In genomic region chr6:54721252-54721635, GRCm38 (mm10) we compare ENCODE assay signal across 13 mouse cellular contexts. TPM values are rescaled to one million over a fixed set of nuclear protein-coding genes. Genes with fewer than 3 reads are reported as not detected.
DNase-seq lines count a peak whose midpoint lies in the region; ATAC-seq and TF ChIP-seq lines count a peak whose summit lies in the region.
"Had no signal": no experiment of that assay in that cellular context is flagged by ENCODE, and none has a peak within 500 bp of the region (broad histone marks: within the 10 kb centered on the region; RNA-seq: fewer than 3 reads in every experiment).

No protein-coding gene starts in this region.

- no peak overlapping the region for H3K4me3 ChIP-seq in kidney, adult 2 months (ENCODE audit: insufficient read depth, low read depth, low read length)
- H3K4me3 ChIP-seq in liver, adult 2 months (ENCODE audit: insufficient read depth, low read depth, low read length), result no peak overlapping the region
- no peak overlapping the region for H3K4me3 ChIP-seq in liver, embryonic 11.5 days (ENCODE audit: low read depth, low read length)
- H3K4me3 ChIP-seq: embryonic facial prominence, embryonic 10.5 days; embryonic facial prominence, embryonic 12.5 days; forebrain, embryonic 13.5 days; forebrain, embryonic 15.5 days had no signal

- peak; percentile 72 for DNase-seq in kidney, adult 2 months
- DNase-seq in kidney, adult 18-20 months, result no peak
- DNase-seq in liver, adult 2 months (ENCODE audit: extremely low read depth, low read depth, low spot score), result peak; percentile 68
- DNase-seq in liver, embryonic 11.5 days (ENCODE audit: low spot score), result no peak
- no peak for DNase-seq in layer of hippocampus, postnatal 25 days (ENCODE audit: extremely low spot score in 1 of 2, low spot score in 1 of 2)
- DNase-seq: adrenal gland, adult 8-10 months; cerebellum, adult 11-12 months had no signal

- no peak for TF ChIP-seq CTCF in kidney, adult 2 months (conservative IDR thresholded peaks at IDR 0.05; ENCODE audit: insufficient read depth, insufficient read length, low read depth, low read length)
- no peak for TF ChIP-seq CTCF in liver, adult 2 months (IDR thresholded peaks at IDR 0.05; ENCODE audit: low read depth, low read length)

- H3K79me2 ChIP-seq in liver, adult 2 months (ENCODE audit: control insufficient read depth, insufficient read depth, low read length), result no peaks in the 10 kb centered on the region

- peaks cover 16% of the 10 kb centered on the region; the same call in 1 of the 2 replicates for H3K4me1 ChIP-seq in kidney, adult 2 months (ENCODE audit: control insufficient read depth, insufficient read depth, low read length)
- H3K4me1 ChIP-seq in liver, adult 2 months (ENCODE audit: control insufficient read depth, insufficient read depth, low read length), result peaks cover 11% of the 10 kb centered on the region
- peaks cover 6% of the 10 kb centered on the region for H3K4me1 ChIP-seq in liver, embryonic 11.5 days (replicated peaks; ENCODE audit: control insufficient read depth, insufficient read depth, low read length)
- H3K4me1 ChIP-seq: embryonic facial prominence, embryonic 12.5 days had no signal

- H3K4me2 ChIP-seq in liver, embryonic 11.5 days, result no peak overlapping the region
- H3K4me2 ChIP-seq: embryonic facial prominence, embryonic 12.5 days; forebrain, embryonic 13.5 days; forebrain, embryonic 15.5 days had no signal

- no peaks in the 10 kb centered on the region for H3K27me3 ChIP-seq in kidney, adult 2 months (replicated peaks; ENCODE audit: control insufficient read depth, insufficient read depth, low read length)
- no peaks in the 10 kb centered on the region for H3K27me3 ChIP-seq in liver, adult 2 months (ENCODE audit: control insufficient read depth, insufficient read depth, low read length)
- no peaks in the 10 kb centered on the region for H3K27me3 ChIP-seq in liver, embryonic 11.5 days (replicated peaks; ENCODE audit: control insufficient read depth, insufficient read depth, low read length)
- H3K27me3 ChIP-seq: embryonic facial prominence, embryonic 12.5 days; forebrain, embryonic 13.5 days; forebrain, embryonic 15.5 days had no signal

- TF ChIP-seq POLR2A in kidney, adult 2 months (IDR thresholded peaks at IDR 0.05; ENCODE audit: low read depth, low read length), result no peak
- TF ChIP-seq POLR2A in liver, adult 2 months (IDR thresholded peaks at IDR 0.05; ENCODE audit: extremely low read depth, insufficient read depth, low read length), result no peak

- no peaks in the 10 kb centered on the region for H3K36me3 ChIP-seq in kidney, adult 2 months (ENCODE audit: control insufficient read depth, insufficient read depth, low read length)
- H3K36me3 ChIP-seq in liver, adult 2 months (ENCODE audit: control insufficient read depth, insufficient read depth, low read length), result no peaks in the 10 kb centered on the region
- H3K36me3 ChIP-seq in liver, embryonic 11.5 days (ENCODE audit: control insufficient read depth, insufficient read depth, low read length), result no peaks in the 10 kb centered on the region
- H3K36me3 ChIP-seq: embryonic facial prominence, embryonic 10.5 days; embryonic facial prominence, embryonic 12.5 days; forebrain, embryonic 15.5 days had no signal

- H3K27ac ChIP-seq in kidney, adult 2 months (ENCODE audit: insufficient read depth, low read depth, low read length), result peak overlapping the region; percentile 80
- H3K27ac ChIP-seq in liver, adult 2 months (replicated peaks; ENCODE audit: insufficient read depth, low read depth, low read length), result no peak overlapping the region
- H3K27ac ChIP-seq in liver, embryonic 11.5 days (ENCODE audit: low read depth, low read length), result no peak overlapping the region
- H3K27ac ChIP-seq: embryonic facial prominence, embryonic 10.5 days; embryonic facial prominence, embryonic 12.5 days; forebrain, embryonic 13.5 days; forebrain, embryonic 15.5 days had no signal

- WGBS in kidney, adult 2 months, result 71% methylated on average over 4 of the region's 4 CpGs
- 77% methylated on average over 4 of the region's 4 CpGs for WGBS in liver, adult 2 months
- WGBS in liver, embryonic 11.5 days, result 88% methylated on average over 4 of the region's 4 CpGs

- no peak for ATAC-seq in liver, embryonic 11.5 days (replicated peaks; ENCODE audit: low FRiP score)
- ATAC-seq: activated CD4-positive, CD25-positive, alpha-beta regulatory T cell, adult 4 months; forebrain, embryonic 13.5 days; forebrain, embryonic 15.5 days had no signal

- H3K9me3 ChIP-seq in liver, embryonic 11.5 days (ENCODE audit: control insufficient read depth, low read length), result no peaks in the 10 kb centered on the region
- H3K9me3 ChIP-seq: embryonic facial prominence, embryonic 10.5 days; embryonic facial prominence, embryonic 12.5 days; forebrain, embryonic 13.5 days; forebrain, embryonic 15.5 days had no signal

- no peak overlapping the region for H3K9ac ChIP-seq in liver, adult 2 months (ENCODE audit: low read depth, low read length)
- H3K9ac ChIP-seq in liver, embryonic 11.5 days (ENCODE audit: low read depth, low read length), result no peak overlapping the region
- H3K9ac ChIP-seq: embryonic facial prominence, embryonic 12.5 days; forebrain, embryonic 13.5 days; forebrain, embryonic 15.5 days; forebrain, postnatal 0 days had no signal

RNA-seq across cellular contexts. Expression of gene Mturn, which starts 39.8 kb away (rescaled TPM):
- polyA plus RNA-seq in kidney, adult 2 months (2012; rRNA removed), result 23.9 and 25.9 TPM in 2 replicates
- total RNA-seq in liver, adult 2 months (2014; rRNA removed), result 1.6 and 2.1 TPM in 2 replicates
- polyA plus RNA-seq in liver, adult 2 months (2012; rRNA removed), result 0.89 and 1.1 TPM in 2 replicates
- 1.4 and 1.8 TPM in 2 replicates for polyA plus RNA-seq in liver, embryonic 11.5 days (2014; fragmentation: Nextera tagmentation; extraction: Ambion mirVana)
- total RNA-seq in layer of hippocampus, postnatal 25 days (2021), result 100 to 1,000 TPM; 135 to 145 TPM

Comparison
In these comparisons a context has a peak if more than half of its experiments do, and no peak if none do; other contexts are left out.
1. DNase-seq: peak in kidney, adult 2 months (single experiment) and liver, adult 2 months (single experiment); none in kidney, adult 18-20 months (single experiment), liver, embryonic 11.5 days (single experiment) and layer of hippocampus, postnatal 25 days (0 of 2).